Mouse (Mus musculus) ES-Bruce4 (cell line): ENCODE data around the gene E030030I06Rik.

ENCODE experiments used
- CTCF ChIP-seq: IDR thresholded peaks from one replicate; pipeline ENCODE4 v1.8.1; 2011; ENCODE audit warnings: low read depth, low read length
- POLR2A ChIP-seq: IDR thresholded peaks from one replicate; pipeline ENCODE4 v1.8.1; 2011; ENCODE audit warnings: low read length; ENCODE audit not compliant: insufficient read depth

DNA sequence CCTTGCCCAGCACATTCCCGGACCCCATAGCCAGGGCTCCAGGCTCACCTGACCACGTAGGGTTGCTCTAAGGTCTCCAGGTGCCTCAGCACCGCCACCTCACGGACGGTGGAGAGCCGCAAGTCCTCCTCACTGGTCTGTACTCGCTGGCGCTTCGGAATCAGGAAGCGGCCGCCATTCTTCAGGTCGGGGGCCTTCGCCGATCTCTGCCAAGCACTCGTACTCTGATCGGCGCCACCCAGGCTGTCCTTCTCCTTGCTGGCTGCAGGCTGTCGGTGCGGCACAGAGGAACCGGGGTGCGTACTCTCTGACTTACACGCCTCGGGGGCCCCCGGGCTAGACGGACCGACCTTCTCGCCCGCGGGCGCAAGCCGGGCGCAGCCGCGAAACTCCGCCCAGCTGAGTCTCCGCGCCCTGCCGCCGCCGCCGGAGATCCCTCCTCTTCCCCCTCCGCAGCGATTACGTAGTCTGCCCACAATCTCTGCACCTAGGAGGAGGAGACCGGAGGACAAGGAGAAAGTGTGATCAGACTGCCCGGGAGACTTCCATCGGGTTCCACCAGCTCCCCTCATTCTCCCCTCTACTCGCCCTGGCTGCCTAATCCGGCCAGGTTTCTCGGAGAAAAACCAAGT is 513 bp downstream of the E030030I06Rik start:
- TF ChIP-seq POLR2A (no peak), CTCF (peak; percentile 49)
